Mouse (Mus musculus) left cerebral cortex, adult 2 months (tissue): ENCODE measurements around the gene Rnf43. TPM values are rescaled to one million over a fixed set of nuclear protein-coding genes. Genes with fewer than 3 reads are reported as not detected.

Experiments
- DNase-seq, 2 experiments: peaks; one replicate each; pipeline ENCODE4 v3.0.0; 2021 to 2022; ENCODE audit warnings: low spot score in 2 of 2, mixed read lengths in 1 of 2; ENCODE audit errors: extremely low spot score in 1 of 2
- H3K27ac ChIP-seq: fragments of 200-600 bp; 2 replicates; pipeline ENCODE4 v1.8.1; 2022
- H3K4me3 ChIP-seq: fragments of 200-600 bp; 2 replicates; pipeline ENCODE4 v1.8.1; 2022
- CTCF ChIP-seq: fragments of 200-600 bp; IDR thresholded peaks from 2 replicates; pipeline ENCODE4 v1.8.1; 2022; ENCODE audit warnings: antibody characterized with exemption, mild to moderate bottlenecking, moderate library complexity
- intact Hi-C: fragments of 180-260 bp; cut with DNase I; formaldehyde crosslinking; loops from one replicate; pipeline ENCODE4 v1.15.1; 2025
- total RNA-seq, 2 experiments: library from RNA; stranded (reverse); gene quantifications; 2 replicates each; pipeline ENCODE4 v1.2.3; 2021

Gene Rnf43
- total RNA-seq, 2 experiments from 2014 or later, result 1.7 to 2.8 TPM

DNA sequence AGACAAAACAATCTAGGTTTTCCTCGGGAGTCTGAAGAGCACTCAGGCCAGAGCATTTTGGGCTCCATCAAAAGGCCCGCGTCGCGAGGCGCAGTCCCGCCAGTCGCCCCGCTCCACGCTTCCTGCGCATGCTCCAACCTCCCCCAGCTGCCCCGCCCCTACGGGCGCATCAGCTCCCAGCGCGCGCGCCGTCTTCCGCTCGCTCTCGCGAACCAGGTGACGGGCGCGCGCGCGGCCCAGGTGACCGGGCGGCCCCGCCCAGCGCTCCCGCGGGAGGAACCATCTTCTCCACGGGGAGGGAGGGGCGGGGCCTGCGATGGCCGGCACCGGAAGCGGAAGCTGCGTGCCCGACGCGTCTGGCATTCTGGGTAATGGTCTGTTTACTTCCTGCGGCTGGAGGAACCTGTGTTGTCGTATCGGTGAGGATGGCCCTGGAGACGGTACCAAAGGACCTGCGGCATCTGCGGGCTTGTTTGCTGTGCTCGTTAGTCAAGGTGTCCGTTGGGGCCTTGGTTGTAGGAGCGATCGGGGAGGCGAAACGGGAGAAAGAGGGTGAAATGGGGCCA lies 74.7 kb downstream of the Rnf43 start, which contains the start of gene Supt4a:
Gene Supt4a (plus strand): TSS at position 378 of the 566 bp plus-strand sequence.
- intact Hi-C loops, result loop anchor here (1.0 to 2.0 kb wide), 2 partner anchors 25 to 74 kb away; partner anchors contain the start of gene Rnf43
- Histone ChIP-seq H3K4me3 (peak within 1 kb of the TSS; percentile 93), H3K27ac (peak within 1 kb of the TSS; percentile 84)
- DNase-seq, result peak; percentile 93 to 95
- TF ChIP-seq CTCF, result no peak

- TF ChIP-seq CTCF, result no peak
- H3K27ac ChIP-seq, result no peak overlapping the region
- no peak overlapping the region for H3K4me3 ChIP-seq
- intact Hi-C loops, result no loop called here
- DNase-seq, result no peak
These were observed 81.2 kb downstream of the Rnf43 start for GRCm38 (mm10) chr11:87743691-87744090.

- Histone ChIP-seq H3K4me3 (no peak overlapping the region), H3K27ac (no peak overlapping the region)
- TF ChIP-seq CTCF, result no peak
- no peak for DNase-seq
- intact Hi-C loops, result no loop called here
These were observed 82.4 kb downstream of the Rnf43 start for GRCm38 (mm10) chr11:87744964-87745363.

DNA sequence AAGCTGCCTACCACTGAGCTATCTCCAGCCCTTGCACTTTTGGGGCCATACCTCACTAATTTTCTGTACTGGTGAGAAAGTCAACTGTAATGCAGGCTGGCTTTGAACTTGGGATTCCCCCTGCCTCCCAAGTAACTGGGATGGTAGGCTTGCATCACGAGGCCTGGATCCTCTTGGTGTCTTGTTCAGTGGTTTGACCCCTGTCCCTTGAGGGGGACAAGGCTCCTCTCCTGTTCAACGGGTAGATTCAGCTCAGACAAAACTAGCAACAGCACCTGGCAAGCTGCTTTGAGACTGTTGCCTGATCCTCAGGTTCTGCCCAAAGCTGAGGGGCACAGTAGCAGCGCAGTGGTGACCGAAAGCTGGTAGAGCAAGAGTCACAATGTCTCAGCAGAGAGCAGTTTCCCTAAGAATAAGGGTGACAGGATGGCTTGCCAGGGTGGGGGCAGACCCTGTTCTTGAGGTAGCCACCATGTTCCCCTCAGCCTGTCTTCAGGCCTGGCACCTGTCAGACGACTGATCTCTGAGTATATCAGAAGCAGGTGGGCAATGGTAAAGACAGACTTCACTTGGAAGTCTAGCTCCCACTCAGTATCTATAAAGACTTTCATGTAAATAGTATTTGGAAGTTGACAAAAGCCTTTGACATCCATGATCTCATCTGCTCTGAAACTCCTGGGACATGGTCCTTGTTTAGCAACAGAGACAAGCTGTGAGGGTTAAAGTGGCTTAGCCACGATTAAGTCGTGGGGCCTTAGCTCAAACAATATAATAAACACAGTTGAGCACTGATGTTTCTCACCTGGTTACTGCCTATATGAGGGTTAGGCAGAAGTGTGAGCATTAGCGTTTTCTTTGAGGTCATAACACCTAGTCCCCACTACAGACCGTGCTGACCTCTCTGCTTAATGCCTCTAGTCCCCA lies 83.4 kb downstream of the Rnf43 start:
- TF ChIP-seq CTCF, result no peak
- Histone ChIP-seq H3K4me3 (no peak overlapping the region), H3K27ac (no peak overlapping the region)
- intact Hi-C loops, result no loop called here
- DNase-seq, result no peak

- no peak for DNase-seq
- TF ChIP-seq CTCF, result no peak
- intact Hi-C loops, result no loop called here
- Histone ChIP-seq H3K4me3 (no peak overlapping the region), H3K27ac (no peak overlapping the region)
These were observed 84.8 kb downstream of the Rnf43 start for GRCm38 (mm10) chr11:87747312-87747711.

DNA sequence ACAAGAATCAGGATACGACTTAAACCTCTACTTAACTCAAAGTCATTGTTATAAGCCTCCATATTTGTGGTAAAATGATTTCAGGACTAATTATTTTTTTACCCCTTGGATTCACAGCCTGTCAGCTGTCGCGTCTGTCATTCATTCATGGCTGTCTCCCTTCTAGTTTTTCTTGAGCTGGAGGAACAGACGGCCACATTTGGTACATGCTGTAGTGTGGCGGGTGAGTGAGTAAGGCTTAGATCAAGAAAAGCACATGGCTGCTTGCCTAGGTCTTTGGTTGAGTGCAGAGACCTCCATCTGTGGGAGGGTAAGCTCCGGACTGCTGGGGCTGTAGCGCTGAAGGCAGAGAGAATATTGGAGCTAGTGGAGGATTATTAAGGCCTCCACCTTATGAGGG lies 85.2 kb downstream of the Rnf43 start:
- DNase-seq, result no peak
- Histone ChIP-seq H3K27ac (no peak overlapping the region), H3K4me3 (no peak overlapping the region)
- intact Hi-C loops, result no loop called here
- TF ChIP-seq CTCF, result no peak

DNA sequence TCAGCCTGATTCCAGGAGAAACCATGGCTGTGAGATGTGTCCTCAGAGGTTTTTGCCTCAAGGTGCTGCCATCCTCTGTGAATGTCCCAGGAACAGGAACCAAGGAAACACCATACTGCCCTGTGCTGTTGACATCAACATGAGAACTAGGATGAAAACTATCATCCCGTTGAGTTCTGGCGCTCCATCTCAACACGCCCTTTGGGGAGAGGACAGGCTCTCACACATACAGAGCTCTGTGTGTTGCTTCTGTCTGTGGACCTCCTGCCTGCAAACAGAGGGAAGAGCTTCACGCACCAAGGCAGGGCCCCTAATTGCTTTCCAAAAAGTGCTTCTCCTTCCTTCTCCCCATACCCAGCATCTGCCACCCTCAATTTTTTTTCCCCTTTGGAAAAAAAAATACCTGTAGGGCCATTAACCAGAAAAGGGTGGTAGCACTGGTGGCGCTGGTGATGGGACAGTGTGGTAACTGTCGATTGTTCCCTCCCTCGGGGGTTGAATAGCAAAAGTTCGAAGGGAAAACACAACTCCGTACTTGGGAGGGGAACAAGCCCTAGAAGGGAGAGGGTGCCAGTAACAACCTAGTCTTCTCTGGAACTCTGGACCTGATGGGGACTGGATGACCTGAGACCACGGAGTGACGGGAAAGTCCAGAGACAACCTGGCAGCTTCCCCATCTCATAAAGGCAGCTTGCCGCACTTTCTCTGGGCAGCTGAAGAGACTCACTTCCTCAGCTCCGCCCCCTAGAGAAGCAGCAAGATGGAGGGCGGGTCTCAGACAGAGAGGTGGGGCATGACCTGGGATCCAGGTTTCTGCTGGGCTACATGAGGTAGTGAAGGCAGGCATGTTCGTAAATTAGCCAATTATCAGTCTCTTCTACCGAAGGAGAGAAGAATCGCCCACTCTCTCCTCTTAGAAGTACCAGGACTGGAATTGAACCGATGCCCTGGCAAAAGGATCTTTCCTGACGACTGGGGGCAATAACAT lies 85.9 kb downstream of the Rnf43 start:
- no peak for TF ChIP-seq CTCF
- Histone ChIP-seq H3K4me3 (no peak overlapping the region), H3K27ac (no peak overlapping the region)
- no peak for DNase-seq
- intact Hi-C loops, result no loop called here

DNA sequence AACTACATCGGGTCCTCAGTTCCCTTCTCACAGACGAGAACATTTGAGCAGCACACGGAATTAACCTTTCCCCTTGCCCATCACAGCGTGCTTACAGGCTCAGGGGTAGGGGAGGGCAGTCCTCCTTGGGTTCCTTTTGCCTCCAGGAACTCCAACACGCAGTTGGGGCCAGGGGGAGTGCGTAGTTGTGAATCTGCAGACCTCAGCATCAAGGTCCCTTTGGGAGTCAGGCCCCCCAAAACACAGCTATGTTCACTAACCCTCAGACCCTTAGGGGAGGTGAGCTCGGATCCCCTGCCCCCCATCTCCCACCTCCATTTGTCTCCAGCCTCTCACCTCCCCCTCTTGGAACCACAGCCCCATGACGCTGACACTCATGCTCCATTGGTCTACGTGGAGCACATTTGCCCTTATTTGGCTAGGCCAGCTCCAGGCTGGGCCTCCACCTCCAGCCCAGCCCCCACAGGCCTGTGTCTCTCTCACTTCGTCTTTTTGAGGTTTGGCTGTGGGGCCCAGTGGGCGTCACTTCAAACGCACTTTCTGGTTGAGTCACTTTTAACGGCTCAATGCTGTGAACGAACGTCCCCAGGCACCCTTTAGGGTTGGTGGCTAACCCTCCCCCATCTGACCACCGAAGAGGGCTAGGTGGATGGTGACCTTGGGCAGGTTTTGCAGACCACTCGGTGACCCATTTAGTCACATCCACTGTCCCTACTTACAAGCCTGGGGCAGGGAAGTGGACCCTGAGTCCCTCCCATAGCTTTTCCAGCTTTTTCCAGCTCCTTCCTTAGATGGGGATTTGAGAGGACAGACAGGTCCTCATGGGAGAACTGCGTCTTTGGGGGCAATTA lies 86.9 kb downstream of the Rnf43 start:
- intact Hi-C loops, result no loop called here
- Histone ChIP-seq H3K27ac (peak overlapping the region; percentile 59; the same call in 1 of the 2 replicates), H3K4me3 (no peak overlapping the region)
- no peak for TF ChIP-seq CTCF
- DNase-seq, result no peak

- intact Hi-C loops, result no loop called here
- Histone ChIP-seq H3K4me3 (no peak overlapping the region), H3K27ac (peak overlapping the region; percentile 59; the same call in 1 of the 2 replicates)
- TF ChIP-seq CTCF, result no peak
- no peak for DNase-seq
These were observed 87.5 kb downstream of the Rnf43 start for GRCm38 (mm10) chr11:87750043-87750421.

GRCm38 (mm10) chr11:87750521-87750920 lies 88.0 kb downstream of the Rnf43 start:
- intact Hi-C loops, result no loop called here
- TF ChIP-seq CTCF, result no peak
- no peak for DNase-seq
- H3K4me3 ChIP-seq, result no peak overlapping the region
- H3K27ac ChIP-seq, result no peak overlapping the region

DNA sequence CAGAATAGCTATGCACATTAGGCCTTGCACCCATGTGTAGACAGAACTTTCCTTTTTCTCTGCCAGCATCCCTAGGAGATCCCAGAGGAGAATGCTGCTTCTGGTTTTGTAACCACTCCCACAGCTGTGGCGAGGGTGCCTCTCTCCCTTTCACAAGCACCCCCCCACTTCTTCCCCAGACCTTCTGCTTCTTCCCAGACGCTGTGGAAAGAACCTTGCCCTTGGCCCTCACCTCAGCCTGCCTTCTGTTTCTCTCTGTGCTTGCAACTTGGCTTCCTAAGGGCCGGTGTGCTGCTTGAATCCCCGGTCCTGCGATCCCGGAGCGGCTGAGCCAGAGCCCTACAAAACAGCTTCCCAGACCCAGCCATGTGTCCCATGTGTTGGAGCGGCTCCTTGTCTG lies 88.5 kb downstream of the Rnf43 start:
- Histone ChIP-seq H3K4me3 (no peak overlapping the region), H3K27ac (no peak overlapping the region)
- DNase-seq, result no peak
- intact Hi-C loops, result no loop called here
- TF ChIP-seq CTCF, result no peak
